Mouse (Mus musculus) common myeloid progenitor, adult 5-6 weeks (primary cell): ENCODE data around the gene Tmem63c. TPM values are rescaled to one million over a fixed set of nuclear protein-coding genes. Genes with fewer than 3 reads are reported as not detected.

ENCODE experiments used
- ATAC-seq: replicated peaks from 2 replicates; pipeline ENCODE4 v1.8.0; 2016; ENCODE audit warnings: low read depth, mild to moderate bottlenecking, moderate TSS enrichment, inconsistent platforms; ENCODE audit not compliant: poor library complexity, severe bottlenecking
- total RNA-seq: library from RNA; stranded (forward); fragments of 200-1000, 187-1606 nt; gene quantifications from 2 replicates; pipeline ENCODE4 v1.2.3, GENCODE M21; 2017

The Tmem63c gene
- total RNA-seq, 1 experiment from 2014 or later: not detected

DNA sequence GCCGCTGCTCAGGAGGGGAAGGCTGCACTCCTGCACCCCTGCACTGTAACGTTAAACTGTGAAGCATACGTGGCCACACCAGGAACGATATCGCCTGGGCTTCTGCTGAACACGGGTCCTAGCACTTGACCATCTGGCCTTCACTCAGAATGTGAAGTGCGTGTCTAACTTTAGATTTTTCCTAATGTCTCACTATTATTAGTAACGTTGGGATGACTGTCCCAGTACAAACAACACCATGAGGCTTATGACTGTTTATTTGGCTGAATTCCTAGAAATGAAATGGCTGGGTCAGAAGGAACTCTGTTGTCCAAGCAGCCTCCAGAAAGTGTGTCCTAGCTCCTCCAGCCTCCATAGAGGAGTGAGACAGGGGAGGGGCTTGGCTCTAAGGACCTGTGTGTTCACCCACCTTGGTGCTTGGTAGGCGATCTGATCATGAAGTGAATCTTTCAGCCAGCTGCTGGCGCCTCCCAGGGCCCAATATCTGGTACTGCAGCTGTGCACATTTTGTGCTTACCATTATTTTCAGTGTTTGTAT is 21.8 kb upstream of the Tmem63c start:
- ATAC-seq: no peak

DNA sequence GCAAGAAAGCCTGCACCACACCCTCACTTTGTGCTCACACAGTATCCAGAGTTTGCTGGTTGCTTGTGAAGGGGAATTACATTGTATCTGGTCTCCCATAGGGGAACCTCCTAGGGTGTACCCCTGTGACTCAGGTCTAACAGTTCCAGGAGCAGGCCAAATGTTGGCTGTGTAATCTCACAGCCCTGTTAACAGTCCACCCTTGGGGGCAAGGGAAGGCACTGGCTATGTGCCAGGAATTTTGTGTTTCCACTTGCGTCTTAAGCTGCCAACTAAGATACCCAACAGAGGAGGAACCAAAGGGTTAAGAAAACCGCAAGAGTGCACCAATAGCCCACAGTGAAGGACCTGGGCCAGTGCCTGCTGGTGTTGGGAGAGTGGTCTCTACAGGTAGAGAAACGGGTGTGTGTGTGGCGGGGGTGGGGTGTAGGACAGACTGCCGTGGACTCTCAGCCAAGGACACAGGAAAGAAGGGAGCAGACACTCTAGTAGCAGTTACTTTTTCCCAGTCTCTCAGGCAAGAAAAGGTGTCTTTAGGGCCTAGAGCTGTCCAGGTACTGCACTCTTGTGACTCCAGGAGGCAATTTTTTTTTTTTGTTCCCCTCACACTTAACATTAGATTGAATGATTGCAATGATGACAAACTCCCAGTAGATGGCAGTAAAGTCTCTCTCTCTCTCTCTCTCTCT is 20.8 kb upstream of the Tmem63c start:
- peak; percentile 45; the same call in 1 of the 2 replicates for ATAC-seq

DNA sequence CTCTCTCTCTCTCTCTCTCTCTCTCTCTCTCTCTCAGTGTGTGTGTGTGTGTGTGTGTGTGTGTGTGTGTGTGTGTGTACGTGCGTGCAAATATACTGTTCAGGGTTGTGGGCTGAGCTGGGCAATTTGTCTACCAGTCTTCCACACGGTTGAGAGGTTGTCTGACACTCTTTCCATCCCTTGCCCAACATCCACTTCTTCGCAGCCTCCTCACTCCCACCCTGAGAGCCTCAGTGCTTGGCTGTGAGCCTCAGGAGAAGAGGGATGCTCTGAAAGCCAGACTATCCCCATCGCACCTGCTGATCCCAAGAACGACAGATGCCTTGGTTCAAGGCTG is 20.3 kb upstream of the Tmem63c start:
- no peak for ATAC-seq

DNA sequence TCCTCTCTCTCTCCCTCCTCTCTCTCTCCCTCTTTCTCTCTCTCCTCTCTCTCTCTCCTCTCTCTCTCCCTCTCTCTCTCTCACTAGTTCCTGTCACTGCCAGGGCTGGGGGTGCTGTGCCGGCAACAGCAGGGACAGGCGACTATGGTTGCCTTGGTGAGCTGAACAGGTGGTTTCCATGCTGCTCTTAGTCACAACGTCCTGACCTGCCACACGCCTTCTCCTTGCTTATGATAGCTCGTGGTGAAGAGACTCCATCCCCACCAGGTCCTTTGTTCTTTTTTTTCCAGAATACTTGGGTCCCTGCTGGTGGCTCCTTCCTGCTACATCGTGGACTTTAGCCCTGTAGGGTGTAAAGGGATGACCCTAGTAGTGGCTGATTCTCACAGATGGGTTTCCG is 18.9 kb upstream of the Tmem63c start:
- ATAC-seq: no peak

DNA sequence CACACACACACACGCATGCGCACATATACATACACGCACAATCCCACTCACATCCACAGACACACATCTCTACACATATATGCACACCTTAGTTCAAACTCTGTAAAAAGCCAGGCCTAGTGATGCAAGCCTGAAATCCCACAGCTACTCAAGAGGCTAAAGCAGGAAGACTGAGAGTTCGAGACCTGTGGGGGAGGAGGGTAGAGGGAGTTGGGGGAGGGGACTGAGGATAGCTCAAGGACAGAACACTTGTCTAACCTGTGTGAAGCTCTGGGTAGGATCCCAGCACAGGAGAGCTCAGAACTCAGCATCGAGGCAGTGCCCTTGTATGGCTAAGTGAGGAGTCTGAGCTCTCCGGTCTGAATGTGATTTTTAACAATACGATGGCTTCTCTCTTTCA is 18.3 kb upstream of the Tmem63c start:
- no peak for ATAC-seq

DNA sequence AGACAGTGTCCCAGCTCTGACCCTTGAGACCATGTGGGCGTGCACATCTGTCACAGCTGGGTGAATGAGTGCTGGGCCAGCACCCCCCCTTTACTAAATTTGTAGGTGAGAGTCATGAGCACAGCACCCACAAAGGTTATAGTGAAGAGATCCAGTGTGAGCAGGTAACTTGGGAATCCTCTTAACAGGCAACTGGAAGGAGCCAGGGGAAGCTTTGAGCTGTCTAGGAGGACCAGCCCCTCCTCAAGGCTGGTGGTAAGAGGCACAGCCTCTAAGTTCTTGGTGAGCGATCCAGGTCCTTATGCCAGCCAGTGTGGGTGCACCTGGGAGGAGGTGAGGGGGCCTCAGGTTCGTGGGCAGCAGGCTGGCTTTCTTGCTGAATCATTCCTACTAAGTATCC is 17.5 kb upstream of the Tmem63c start:
- no peak for ATAC-seq

DNA sequence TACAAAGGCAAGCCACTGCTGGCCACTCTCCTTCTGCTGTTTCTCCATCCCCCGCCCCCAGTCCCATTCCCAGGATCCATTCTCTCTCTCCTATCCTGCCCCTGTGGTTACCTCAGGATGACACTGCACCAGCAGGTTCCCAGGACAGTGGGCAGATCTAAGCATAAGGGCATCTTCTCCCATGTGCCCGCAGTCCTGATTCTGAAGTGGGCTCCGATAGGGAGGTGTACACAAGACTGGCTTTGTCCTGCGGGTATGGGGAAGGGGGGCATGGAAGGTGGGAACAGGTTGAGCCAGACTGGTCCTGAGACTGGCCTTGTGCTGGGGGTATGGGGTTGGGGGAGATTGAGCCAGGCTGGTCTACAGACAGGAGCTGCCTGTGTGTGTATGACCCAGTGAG is 16.5 kb upstream of the Tmem63c start:
- ATAC-seq: no peak

DNA sequence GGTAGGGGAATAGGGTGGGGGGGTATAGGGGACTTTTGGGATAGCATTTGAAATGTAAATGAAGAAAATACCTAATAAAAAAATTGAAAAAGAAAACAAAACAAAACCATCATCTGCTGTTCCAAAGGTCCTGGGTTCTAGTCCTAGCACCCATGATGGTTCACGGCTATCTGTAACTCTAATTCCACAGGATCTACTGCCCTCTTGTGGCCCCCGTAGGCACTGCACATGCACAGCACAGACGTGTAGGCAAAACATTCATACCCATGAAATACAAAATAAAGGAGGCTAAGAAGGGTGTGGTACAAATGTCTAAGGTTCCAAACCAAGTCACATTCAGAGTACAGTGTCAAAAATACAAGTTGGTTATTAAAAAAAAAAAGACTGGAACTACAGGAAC is 4.1 kb upstream of the Tmem63c start:
- peak; percentile 47; the same call in 1 of the 2 replicates for ATAC-seq

DNA sequence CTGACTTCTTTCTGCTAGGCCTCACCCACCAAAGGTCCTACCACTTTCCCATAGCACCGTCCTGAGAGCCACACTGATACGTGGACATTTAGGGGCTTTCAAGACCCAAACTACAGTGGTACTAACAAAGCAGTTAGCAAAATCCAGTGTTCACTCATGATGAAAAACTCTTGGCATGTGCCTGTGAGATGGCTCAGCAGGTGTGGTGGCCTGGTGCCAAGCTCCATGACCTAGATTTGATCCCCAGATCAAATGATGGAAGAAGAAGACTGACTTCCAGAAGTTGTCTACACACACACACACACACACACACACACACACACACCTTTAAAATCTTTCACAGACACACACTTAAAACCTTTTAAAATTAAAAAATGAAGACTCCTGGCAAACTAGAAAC is 2.4 kb upstream of the Tmem63c start:
- no peak for ATAC-seq

DNA sequence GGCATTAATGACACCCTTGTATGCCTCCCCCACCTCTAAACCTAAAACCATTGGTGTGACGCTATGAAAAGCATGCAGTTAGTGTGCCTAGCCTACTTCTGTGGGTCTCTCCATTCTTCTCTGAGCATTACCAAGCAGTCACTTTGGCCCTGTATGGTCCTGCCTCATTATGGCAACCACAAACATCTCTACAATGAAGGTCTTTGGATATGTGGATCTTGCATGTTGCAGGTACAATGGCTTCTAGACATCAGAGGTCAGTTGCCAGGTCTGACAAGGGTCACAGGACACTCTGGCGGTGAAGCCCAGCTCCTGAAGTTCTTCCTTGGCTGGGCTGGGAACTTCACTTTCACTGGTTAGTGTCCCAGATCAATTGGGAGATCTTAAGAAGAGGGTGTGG is 866 bp downstream of the Tmem63c start:
- ATAC-seq: no peak

DNA sequence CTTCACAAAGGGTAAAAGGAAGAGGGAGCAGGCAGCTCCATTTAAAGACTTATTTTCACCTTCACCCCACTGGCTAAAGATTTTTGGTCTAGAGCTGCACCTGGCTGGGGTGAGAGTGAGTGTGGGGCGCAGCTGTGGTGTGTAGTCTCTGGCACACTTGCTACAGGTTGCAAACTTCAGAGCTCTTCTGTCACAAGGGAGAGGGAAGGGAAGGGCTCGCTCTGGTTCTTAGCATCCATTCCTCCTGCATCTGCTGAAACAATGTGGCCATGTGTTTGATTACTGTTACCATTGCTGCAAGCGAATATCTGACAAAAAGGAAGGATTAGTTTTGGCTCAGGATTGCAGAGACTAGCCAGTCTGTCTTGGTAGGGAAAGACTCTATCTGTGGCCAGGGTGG is 2.3 kb downstream of the Tmem63c start:
- no peak for ATAC-seq

DNA sequence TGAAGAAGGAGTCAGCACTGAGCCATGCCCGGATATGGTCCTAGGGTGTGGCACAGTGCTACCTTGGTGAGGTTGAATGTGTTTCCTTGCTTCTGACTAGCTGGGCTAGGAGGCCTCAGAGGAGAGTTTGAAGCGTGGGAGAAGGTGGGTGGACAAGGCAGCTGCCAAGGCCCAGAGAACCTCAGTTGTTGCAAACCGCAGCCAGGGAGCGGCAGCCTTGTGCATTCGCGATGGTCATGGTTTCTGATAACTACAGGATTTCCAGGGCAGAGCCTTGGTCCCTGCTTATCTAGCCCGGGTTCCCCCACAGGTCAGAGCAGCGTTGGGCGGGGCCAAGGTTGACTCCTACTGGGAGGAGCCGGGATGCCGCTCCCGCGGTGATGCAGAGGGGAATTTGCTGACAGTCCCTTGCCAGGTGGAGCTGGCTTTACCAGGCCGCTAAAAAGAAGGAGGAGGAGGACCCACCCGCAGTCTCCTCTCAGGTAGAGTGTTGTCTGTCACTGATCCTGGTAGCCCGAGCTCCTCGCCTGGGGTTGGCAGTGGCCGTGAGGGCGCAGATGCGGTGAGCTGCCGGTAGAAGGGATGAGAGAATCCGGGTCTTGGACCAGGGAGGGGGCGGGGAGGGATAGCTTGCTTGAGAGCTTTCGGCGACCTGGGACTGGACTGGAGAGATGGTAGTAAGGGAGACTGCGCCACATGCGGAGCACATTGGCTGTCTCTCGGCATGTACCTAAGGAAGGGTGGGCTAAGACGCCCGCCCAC is 5.2 kb downstream of the Tmem63c start:
- ATAC-seq: peak; percentile 87

DNA sequence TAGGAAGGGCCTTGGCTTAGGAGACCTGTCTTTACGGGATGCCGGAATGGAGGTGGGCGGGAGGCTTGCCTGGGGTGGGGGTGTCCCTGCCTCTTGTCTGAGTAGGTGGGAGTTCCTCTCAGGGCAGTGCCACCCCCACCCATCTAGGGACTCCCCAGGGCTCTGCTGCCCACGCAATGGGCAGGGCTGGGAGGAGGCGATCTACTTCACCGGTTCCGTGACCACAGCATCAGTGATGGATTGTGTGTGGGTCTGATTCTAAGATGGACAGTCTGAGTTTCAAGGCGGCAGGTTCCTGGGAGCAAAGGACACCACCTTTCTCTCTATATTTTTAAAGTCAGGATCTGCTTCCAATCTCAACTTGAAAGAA is 5.7 kb downstream of the Tmem63c start:
- ATAC-seq: no peak

DNA sequence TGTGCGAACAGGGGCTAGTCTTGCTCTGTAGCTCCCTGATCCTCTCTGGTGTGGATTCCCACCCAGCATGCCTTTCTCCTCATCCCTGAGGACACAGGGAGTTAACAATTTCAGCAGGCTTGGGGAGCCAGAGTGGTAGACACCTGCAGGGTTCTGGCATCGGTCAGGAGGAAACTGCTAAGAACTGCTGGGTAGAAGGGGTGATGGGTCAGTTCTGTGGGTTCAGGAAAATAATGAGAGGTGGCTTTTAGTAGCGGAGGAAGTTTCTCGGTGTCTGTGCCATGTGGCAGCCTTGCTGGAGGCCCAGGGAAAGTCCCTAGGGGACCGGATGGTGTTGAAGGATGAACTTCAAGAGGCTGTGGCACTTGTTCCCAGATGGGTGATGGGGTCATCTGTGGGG is 6.3 kb downstream of the Tmem63c start:
- no peak for ATAC-seq

DNA sequence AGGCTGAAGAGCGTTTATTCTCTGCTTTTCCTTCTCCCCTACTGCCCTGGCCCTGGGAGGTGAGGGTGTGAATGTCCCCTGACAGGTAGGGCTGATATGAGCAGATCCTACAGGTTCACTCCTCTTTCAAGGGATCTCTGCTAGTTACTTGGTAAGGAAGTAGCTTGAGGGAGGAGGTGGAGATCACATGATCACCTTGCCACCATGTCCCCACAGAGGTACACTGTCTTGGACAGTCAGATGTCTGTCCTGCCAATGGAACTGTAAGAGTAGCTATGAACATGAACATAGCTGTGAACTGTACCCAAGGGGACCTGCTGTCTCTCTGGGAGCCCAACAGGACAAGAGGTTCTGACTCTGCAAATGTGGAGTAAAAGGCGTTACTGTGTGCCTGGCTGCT is 6.9 kb downstream of the Tmem63c start:
- no peak for ATAC-seq

DNA sequence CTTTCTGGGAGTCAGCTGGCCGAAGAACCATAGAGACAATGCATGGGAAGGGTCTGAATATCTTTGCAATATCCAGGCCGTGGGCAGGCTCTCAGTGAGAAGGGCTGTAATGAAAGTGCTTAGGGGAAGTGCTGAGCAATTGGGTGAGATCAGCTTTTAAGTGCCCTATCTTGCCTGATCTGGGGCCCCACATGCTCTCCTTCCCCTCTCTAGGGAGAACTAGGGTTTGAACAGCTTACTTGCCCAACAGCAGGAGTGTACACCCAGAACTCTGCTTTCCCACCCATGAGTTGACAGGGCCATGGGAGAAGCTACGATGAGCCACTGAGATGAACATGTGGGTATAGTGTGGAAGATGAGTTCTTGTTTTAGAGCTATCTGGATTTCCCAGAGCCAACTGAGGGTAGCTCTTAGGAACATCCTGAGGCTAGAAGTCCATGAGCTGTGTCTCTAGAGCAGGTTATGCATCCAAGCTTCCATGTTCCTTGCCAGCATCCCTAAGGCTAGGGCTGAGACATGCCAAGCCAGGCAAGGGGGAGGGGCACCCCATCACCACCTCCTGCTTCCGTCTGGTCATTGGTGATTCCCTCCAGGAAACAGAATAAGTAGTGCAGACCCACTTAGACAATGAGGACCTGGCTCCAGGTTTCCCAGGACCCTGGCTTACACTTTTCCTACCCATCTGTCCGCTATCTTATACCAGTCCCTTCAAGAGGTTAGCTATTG is 8.3 kb downstream of the Tmem63c start:
- no peak for ATAC-seq

DNA sequence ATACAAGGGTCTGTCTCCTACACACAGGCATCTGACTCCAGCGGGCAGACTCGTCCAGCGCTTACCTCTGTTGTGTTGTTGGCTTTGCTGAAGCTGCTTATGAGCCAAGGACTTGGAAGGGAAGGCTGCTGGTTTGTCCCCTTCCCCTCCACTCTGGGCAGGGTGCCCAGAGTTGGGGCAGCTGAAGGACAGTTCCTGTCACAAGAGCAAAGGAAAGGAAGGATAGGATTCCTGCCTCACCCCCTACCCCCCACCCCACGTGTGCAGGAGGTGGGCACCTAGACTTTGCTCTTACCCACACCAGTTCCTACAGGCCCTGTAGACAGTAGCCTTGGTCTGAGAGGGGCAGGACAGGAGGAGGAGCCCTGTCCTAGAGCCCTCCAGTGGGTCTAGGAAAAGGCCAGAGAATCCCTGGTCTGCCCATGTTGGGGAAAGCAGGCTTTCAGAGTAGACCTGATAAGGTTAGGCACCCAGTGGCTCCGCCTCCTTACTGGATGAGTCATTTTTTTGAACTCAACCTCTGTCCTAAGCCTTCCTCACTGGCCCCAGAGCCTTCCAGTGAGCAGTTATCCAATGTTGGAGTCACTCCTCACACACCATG is 10.1 kb downstream of the Tmem63c start:
- no peak for ATAC-seq

DNA sequence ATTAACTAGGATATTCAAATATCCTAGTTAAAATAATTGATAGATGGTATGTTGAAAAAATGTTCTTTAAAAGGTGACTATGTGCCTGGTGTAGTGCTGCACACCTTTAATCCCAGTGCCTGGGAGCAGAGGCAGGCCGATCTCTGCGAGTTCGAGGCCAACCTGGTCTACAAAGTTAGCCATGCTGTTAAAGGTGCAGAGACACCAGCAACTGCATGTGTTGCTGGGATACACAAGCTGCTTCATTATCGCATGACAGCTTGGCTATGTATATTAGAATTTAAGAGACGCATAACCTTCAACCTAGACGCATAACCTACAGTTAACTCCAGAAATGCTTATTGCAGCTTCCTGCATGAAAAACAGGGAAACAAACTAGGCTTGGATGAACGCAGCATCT is 15.5 kb downstream of the Tmem63c start:
- no peak for ATAC-seq

DNA sequence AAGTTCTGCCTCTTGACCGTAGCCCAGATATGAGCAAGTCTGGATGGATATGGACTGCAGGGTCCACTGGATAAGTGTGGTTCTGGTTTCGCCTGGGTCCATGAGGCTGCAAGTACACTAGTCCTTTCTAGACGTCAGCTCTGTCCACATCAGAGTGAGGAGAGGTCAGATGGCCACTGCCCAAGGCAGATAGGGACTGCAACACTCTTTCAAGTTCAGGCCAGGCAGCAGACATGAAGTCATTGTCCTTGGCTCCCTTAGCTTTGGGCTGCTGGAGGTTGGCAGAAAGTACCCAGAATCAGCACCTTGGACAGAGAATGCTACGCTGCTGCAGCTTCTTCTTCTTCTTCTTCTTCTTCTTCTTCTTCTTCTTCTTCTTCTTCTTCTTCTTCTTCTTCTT is 19.0 kb downstream of the Tmem63c start:
- ATAC-seq: no peak

DNA sequence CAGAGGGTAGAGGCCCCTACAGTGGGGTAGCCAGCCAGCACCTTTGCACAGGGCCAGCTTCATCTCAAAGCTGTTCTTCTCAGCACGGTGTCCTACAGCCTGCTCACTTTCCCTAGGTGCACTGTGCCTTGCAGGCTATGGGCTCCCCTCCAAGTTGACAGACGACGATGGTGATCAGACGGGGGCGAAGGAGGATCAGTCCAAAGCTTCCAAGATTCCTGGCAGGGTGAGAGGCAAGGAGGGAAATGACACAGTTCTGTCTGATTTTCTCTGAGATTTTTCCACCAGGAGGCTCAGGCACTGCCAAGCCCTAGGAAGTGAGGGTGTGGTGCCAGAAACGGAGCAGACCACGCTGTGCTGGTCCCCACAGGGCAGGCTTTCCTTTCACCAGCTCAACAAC is 19.7 kb downstream of the Tmem63c start:
- ATAC-seq: no peak

DNA sequence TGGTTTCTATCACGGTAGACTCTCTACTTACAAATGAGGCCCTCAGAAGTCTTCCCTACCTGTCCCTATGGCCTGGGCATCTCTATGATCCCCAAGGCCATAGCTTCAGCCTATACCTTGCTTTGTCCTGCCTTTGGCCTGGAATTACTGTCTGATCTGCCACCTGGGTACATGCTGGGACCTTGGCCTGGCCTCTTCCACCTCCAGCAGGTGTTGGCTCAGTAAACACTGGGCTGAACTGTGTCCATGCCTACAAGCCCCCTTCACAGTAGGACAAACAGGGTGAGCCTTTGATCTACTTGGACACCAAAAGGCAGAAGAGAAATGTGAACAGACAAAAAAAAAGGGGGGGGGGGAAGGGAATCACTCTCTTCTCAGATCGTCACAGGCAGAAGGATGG is 21.3 kb downstream of the Tmem63c start:
- no peak for ATAC-seq
